Mouse (Mus musculus) thymus, postnatal 36 days (tissue): ENCODE measurements around the gene Gpatch2l.

Experiments used
- DNase-seq, 2 experiments: peaks; one replicate each; pipeline ENCODE4 v3.0.0; 2022; ENCODE audit warnings: mixed read lengths in 2 of 2

Gpatch2l gene

GRCm38 (mm10) chr12:86241604-86242536 lies at the start of gene Gpatch2l:
TSS of gene Gpatch2l (plus strand) at chr12:86241858.
- DNase-seq, result peak; percentile 97 to 98

GRCm38 (mm10) chr12:86192036-86192449 lies 49.6 kb upstream of the Gpatch2l start:
- DNase-seq, result no peak

GRCm38 (mm10) chr12:86196944-86197343 lies 44.7 kb upstream of the Gpatch2l start:
- no peak for DNase-seq

GRCm38 (mm10) chr12:86203443-86204057 lies 38.1 kb upstream of the Gpatch2l start:
- no peak for DNase-seq

GRCm38 (mm10) chr12:86211099-86211520 lies 30.5 kb upstream of the Gpatch2l start:
- no peak for DNase-seq

- DNase-seq, result no peak
These were observed 28.8 kb upstream of the Gpatch2l start for GRCm38 (mm10) chr12:86212693-86213470.

GRCm38 (mm10) chr12:86214201-86214600 lies 27.5 kb upstream of the Gpatch2l start:
- no peak for DNase-seq

GRCm38 (mm10) chr12:86216687-86217421 lies 24.8 kb upstream of the Gpatch2l start:
- no peak for DNase-seq

GRCm38 (mm10) chr12:86220200-86221021 lies 21.2 kb upstream of the Gpatch2l start:
- DNase-seq, result no peak

GRCm38 (mm10) chr12:86221074-86221703 lies 20.5 kb upstream of the Gpatch2l start:
- no peak for DNase-seq

GRCm38 (mm10) chr12:86234295-86234694 lies 7.4 kb upstream of the Gpatch2l start:
- DNase-seq, result no peak

- no peak for DNase-seq
These were observed 2.9 kb upstream of the Gpatch2l start for GRCm38 (mm10) chr12:86238736-86239135.

- DNase-seq, result peak; percentile 28 to 33
These were observed 905 bp downstream of the Gpatch2l start for GRCm38 (mm10) chr12:86242563-86242962.

- DNase-seq, result no peak
These were observed 2.3 kb downstream of the Gpatch2l start for GRCm38 (mm10) chr12:86243936-86244335.

- no peak for DNase-seq
These were observed 8.5 kb downstream of the Gpatch2l start for GRCm38 (mm10) chr12:86250183-86250582.

GRCm38 (mm10) chr12:86254910-86255309 lies 13.3 kb downstream of the Gpatch2l start:
- DNase-seq, result no peak

GRCm38 (mm10) chr12:86271626-86272025 lies 30.0 kb downstream of the Gpatch2l start:
- no peak for DNase-seq

- no peak for DNase-seq
These were observed 32.6 kb downstream of the Gpatch2l start for GRCm38 (mm10) chr12:86274246-86274645.

GRCm38 (mm10) chr12:86275731-86276130 lies 34.1 kb downstream of the Gpatch2l start:
- DNase-seq, result no peak

GRCm38 (mm10) chr12:86276463-86276862 lies 34.8 kb downstream of the Gpatch2l start:
- no peak for DNase-seq

- no peak for DNase-seq
These were observed 35.2 kb downstream of the Gpatch2l start for GRCm38 (mm10) chr12:86276895-86277294.
